Mouse (Mus musculus): ENCODE data around the gene Wdr90.

The Wdr90 gene

GRCm38 (mm10) chr17:25861704-25862612 is 657 bp upstream of the Wdr90 start:
- DNase-seq (ENCODE audit: low read depth, low spot score): no peak

GRCm38 (mm10) chr17:25860229-25860628 is 1.1 kb downstream of the Wdr90 start:
- DNase-seq (ENCODE audit: low read depth, low spot score): no peak

GRCm38 (mm10) chr17:25844396-25844901 is 16.9 kb downstream of the Wdr90 start, which contains the start of gene Rhot2:
TSS of gene Rhot2 (minus strand) at chr17:25844851.
- DNase-seq (ENCODE audit: low read depth, low spot score): peak; percentile 91

GRCm38 (mm10) chr17:25843636-25844395 is 17.5 kb downstream of the Wdr90 start:
- no peak for DNase-seq (ENCODE audit: low read depth, low spot score)

- no peak for DNase-seq (ENCODE audit: low read depth, low spot score)
Observed at GRCm38 (mm10) chr17:25843122-25843521, 18.2 kb downstream of the Wdr90 start.

GRCm38 (mm10) chr17:25842509-25842908 is 18.8 kb downstream of the Wdr90 start:
- no peak for DNase-seq (ENCODE audit: low read depth, low spot score)

- DNase-seq (ENCODE audit: low read depth, low spot score): no peak
Observed at GRCm38 (mm10) chr17:25841117-25841880, 20.0 kb downstream of the Wdr90 start, which contains the start of gene Gm20683. TSS of gene Gm20683 (minus strand) at chr17:25841763.

GRCm38 (mm10) chr17:25840519-25840918 is 20.8 kb downstream of the Wdr90 start:
- DNase-seq (ENCODE audit: low read depth, low spot score): no peak

- no peak for DNase-seq (ENCODE audit: low read depth, low spot score)
Observed at GRCm38 (mm10) chr17:25839455-25840235, 21.7 kb downstream of the Wdr90 start.

- no peak for DNase-seq (ENCODE audit: low read depth, low spot score)
Observed at GRCm38 (mm10) chr17:25838904-25839303, 22.4 kb downstream of the Wdr90 start.

GRCm38 (mm10) chr17:25837533-25837932 is 23.8 kb downstream of the Wdr90 start:
- DNase-seq (ENCODE audit: low read depth, low spot score): no peak

- no peak for DNase-seq (ENCODE audit: low read depth, low spot score)
Observed at GRCm38 (mm10) chr17:25837076-25837410, 24.3 kb downstream of the Wdr90 start, which contains the start of gene Rhbdl1. TSS of gene Rhbdl1 (minus strand) at chr17:25837295.

- DNase-seq (ENCODE audit: low read depth, low spot score): no peak
Observed at GRCm38 (mm10) chr17:25836397-25837075, 24.8 kb downstream of the Wdr90 start.

GRCm38 (mm10) chr17:25835816-25836215 is 25.5 kb downstream of the Wdr90 start:
- no peak for DNase-seq (ENCODE audit: low read depth, low spot score)

- no peak for DNase-seq (ENCODE audit: low read depth, low spot score)
Observed at GRCm38 (mm10) chr17:25835301-25835700, 26.0 kb downstream of the Wdr90 start.

GRCm38 (mm10) chr17:25834595-25835222 is 26.6 kb downstream of the Wdr90 start:
- no peak for DNase-seq (ENCODE audit: low read depth, low spot score)

GRCm38 (mm10) chr17:25833961-25834594 is 27.2 kb downstream of the Wdr90 start:
- DNase-seq (ENCODE audit: low read depth, low spot score): no peak

- no peak for DNase-seq (ENCODE audit: low read depth, low spot score)
Observed at GRCm38 (mm10) chr17:25833291-25833663, 28.0 kb downstream of the Wdr90 start, which contains the start of gene Stub1. TSS of gene Stub1 (minus strand) at chr17:25833404.
